Mouse (Mus musculus) ES-E14 (cell line): ENCODE measurements around the gene Ccnyl1.

Experiments used
- CHD2 ChIP-seq: IDR thresholded peaks from 2 replicates; pipeline ENCODE4 v1.6.1; 2014; ENCODE audit warnings: mild to moderate bottlenecking, low read depth, low read length, inconsistent platforms
- MAFK ChIP-seq: IDR thresholded peaks from 2 replicates; pipeline ENCODE4 v1.6.1; 2014; ENCODE audit warnings: mild to moderate bottlenecking, low read depth, low read length, inconsistent platforms; ENCODE audit not compliant: insufficient read depth
- ZNF384 ChIP-seq: IDR thresholded peaks from 2 replicates; pipeline ENCODE4 v1.6.1; 2012; ENCODE audit warnings: low read depth, low read length, inconsistent platforms

DNA sequence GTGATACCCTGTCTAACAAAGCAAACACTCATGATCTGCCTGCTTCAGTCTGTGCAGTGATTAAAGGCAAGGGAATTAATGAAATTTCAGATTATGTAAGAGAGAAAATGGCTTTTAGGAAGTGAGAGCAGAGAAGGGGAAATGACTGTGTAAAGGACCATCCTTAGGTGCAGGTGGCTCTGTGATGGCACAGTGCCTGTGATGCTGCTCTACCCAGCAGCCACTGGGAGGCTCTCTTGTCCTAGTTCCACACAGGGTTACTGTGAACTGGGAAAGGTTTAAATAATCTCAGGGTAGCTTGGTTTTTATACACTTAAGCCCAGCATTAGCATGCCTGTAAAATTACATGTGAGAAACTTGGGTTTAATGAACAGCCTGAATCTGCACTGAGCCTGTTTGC is 27.2 kb downstream of the Ccnyl1 start:
- TF ChIP-seq ZNF384 (no peak), CHD2 (no peak), MAFK (no peak)
